Mouse (Mus musculus): Measurements from ENCODE around the gene AA792892. TPM values are rescaled to one million over a fixed set of nuclear protein-coding genes. Genes with fewer than 3 reads are reported as not detected.
"Not testable (repeated sequence)": the region's sequence is repeated elsewhere in the genome, so short reads cannot be mapped to it uniquely, and the experiment has no call there.

The AA792892 gene
- total RNA-seq (2015; ENCODE audit: low replicate concordance) (not detected in 2 replicates), total RNA-seq (2017; ENCODE audit: low replicate concordance) (not detected in 2 replicates)

- not testable (repeated sequence) for ATAC-seq (replicated peaks; ENCODE audit: low FRiP score, poor library complexity, severe bottlenecking)
These were observed at the start of gene AA792892 for GRCm38 (mm10) chr5:94339449-94339848. AA792892 (plus strand) TSS chr5:94339749.

- ATAC-seq (replicated peaks; ENCODE audit: low FRiP score, poor library complexity, severe bottlenecking), result not testable (repeated sequence)
These were observed 32.9 kb upstream of the AA792892 start, which contains the start of gene A430089I19Rik for GRCm38 (mm10) chr5:94306696-94307095. A430089I19Rik (minus strand) TSS chr5:94306796.

GRCm38 (mm10) chr5:94314135-94314534, 25.4 kb upstream of the AA792892 start, which contains the start of gene Gm6502:
Gm6502 (plus strand) TSS chr5:94314435.
- not testable (repeated sequence) for ATAC-seq (replicated peaks; ENCODE audit: low FRiP score, poor library complexity, severe bottlenecking)

Other genes with a start within 250 kb of the AA792892 start
- gene Gm3106, start 121.7 kb upstream of the AA792892 start, total RNA-seq (2015; ENCODE audit: low replicate concordance), result not detected in 2 replicates
- not detected in 2 replicates for gene Gm3106, start 121.7 kb upstream of the AA792892 start, total RNA-seq (2017; ENCODE audit: low replicate concordance)
- gene A430089I19Rik, start 33.0 kb upstream of the AA792892 start, total RNA-seq (2015; ENCODE audit: low replicate concordance), result not detected in 2 replicates
- gene A430089I19Rik, start 33.0 kb upstream of the AA792892 start, total RNA-seq (2017; ENCODE audit: low replicate concordance), result not detected in 2 replicates
- not detected in 2 replicates for gene Gm6502, start 25.3 kb upstream of the AA792892 start, total RNA-seq (2015; ENCODE audit: low replicate concordance)
- not detected in 2 replicates for gene Gm6502, start 25.3 kb upstream of the AA792892 start, total RNA-seq (2017; ENCODE audit: low replicate concordance)
- gene Gm7682, start 106.0 kb downstream of the AA792892 start, total RNA-seq (2015; ENCODE audit: low replicate concordance), result not detected in 2 replicates
- not detected in 2 replicates for gene Gm7682, start 106.0 kb downstream of the AA792892 start, total RNA-seq (2017; ENCODE audit: low replicate concordance)
- gene Gm3139, start 186.5 kb downstream of the AA792892 start, total RNA-seq (2015; ENCODE audit: low replicate concordance), result not detected in 2 replicates
- not detected in 2 replicates for gene Gm3139, start 186.5 kb downstream of the AA792892 start, total RNA-seq (2017; ENCODE audit: low replicate concordance)